Mouse (Mus musculus): ENCODE results near the gene Cds1. TPM values are rescaled to one million over a fixed set of nuclear protein-coding genes. Genes with fewer than 3 reads are reported as not detected.

The Cds1 gene
- total RNA-seq, 2 experiments from 2014 or later: 56.0 to 56.2 TPM

- intact Hi-C loops (cut with DNase I): loop anchor here (5.0 kb wide), 1 partner anchor 58 kb away; no protein-coding TSS in a partner anchor
- DNase-seq (ENCODE audit: extremely low spot score in 1 of 2, low spot score in 2 of 2): peak in 1 of 2 experiments; percentile 16
Observed at GRCm38 (mm10) chr5:101854100-101854499, 89.2 kb downstream of the Cds1 start.

- DNase-seq (ENCODE audit: extremely low spot score in 1 of 2, low spot score in 2 of 2): peak in 1 of 2 experiments; percentile 40
- intact Hi-C loops (cut with DNase I): loop anchor here (5.0 kb wide), 1 partner anchor 58 kb away; no protein-coding TSS in a partner anchor
Observed at GRCm38 (mm10) chr5:101854667-101855066, 89.7 kb downstream of the Cds1 start.

- peak in 1 of 2 experiments; percentile 16 for DNase-seq (ENCODE audit: extremely low spot score in 1 of 2, low spot score in 2 of 2)
- intact Hi-C loops (cut with DNase I): no loop called here
Observed at GRCm38 (mm10) chr5:101855475-101855874, 90.5 kb downstream of the Cds1 start.

- intact Hi-C loops (cut with DNase I): no loop called here
- peak in 1 of 2 experiments; percentile 8 for DNase-seq (ENCODE audit: extremely low spot score in 1 of 2, low spot score in 2 of 2)
Observed at GRCm38 (mm10) chr5:101858891-101859436, 94.0 kb downstream of the Cds1 start.

GRCm38 (mm10) chr5:101861786-101862571, 97.0 kb downstream of the Cds1 start:
- intact Hi-C loops (cut with DNase I): no loop called here
- peak in 1 of 2 experiments; percentile 7 for DNase-seq (ENCODE audit: extremely low spot score in 1 of 2, low spot score in 2 of 2)

- DNase-seq (ENCODE audit: extremely low spot score in 1 of 2, low spot score in 2 of 2): peak in 1 of 2 experiments; percentile 16
- intact Hi-C loops (cut with DNase I): no loop called here
Observed at GRCm38 (mm10) chr5:101862651-101863050, 97.7 kb downstream of the Cds1 start.

- no peak for DNase-seq (ENCODE audit: extremely low spot score in 1 of 2, low spot score in 2 of 2)
- intact Hi-C loops (cut with DNase I): no loop called here
Observed at GRCm38 (mm10) chr5:101863946-101864345, 99.0 kb downstream of the Cds1 start.

- DNase-seq (ENCODE audit: extremely low spot score in 1 of 2, low spot score in 2 of 2): no peak
- intact Hi-C loops (cut with DNase I): no loop called here
Observed at GRCm38 (mm10) chr5:101866722-101867121, 101.8 kb downstream of the Cds1 start.

Other genes with a start within 250 kb of the Cds1 start
- under 1 TPM; 0.28 to 0.36 TPM for gene Nkx6-1, start 100.1 kb upstream of the Cds1 start, total RNA-seq (2021)

Measured in left cerebral cortex, postnatal 10 days (tissue).